Mouse (Mus musculus): ENCODE data around the gene Tdrd12.

The Tdrd12 gene

GRCm38 (mm10) chr7:35447996-35448846 is 89.3 kb downstream of the Tdrd12 start, which contains the start of gene Slc7a9:
Gene Slc7a9, plus strand, starts transcription at chr7:35448796.
- DNase-seq, result no peak

- DNase-seq, result no peak
These were observed 90.0 kb downstream of the Tdrd12 start for GRCm38 (mm10) chr7:35447501-35447900.

GRCm38 (mm10) chr7:35435266-35435665 is 102.3 kb downstream of the Tdrd12 start:
- no peak for DNase-seq

GRCm38 (mm10) chr7:35428146-35428545 is 109.4 kb downstream of the Tdrd12 start:
- DNase-seq, result no peak

- DNase-seq, result no peak
These were observed 114.5 kb downstream of the Tdrd12 start for GRCm38 (mm10) chr7:35423071-35423470.

All from cerebellum, postnatal 36 days (tissue).